Mouse (Mus musculus): ENCODE measurements around the gene Bet1. TPM values are rescaled to one million over a fixed set of nuclear protein-coding genes. Genes with fewer than 3 reads are reported as not detected.
A peak's percentile ranks its signal among the peaks of the same experiment; 100 is the strongest.

The Bet1 gene
- 10 to 100 TPM; 15.7 to 20.8 TPM for total RNA-seq (2021)

- peak; percentile 86 for DNase-seq
- intact Hi-C loops (cut with DNase I): no loop called here
Measured at GRCm38 (mm10) chr6:4086663-4087454, at the start of gene Bet1. TSS of gene Bet1 (minus strand) at chr6:4086972.

- no peak for DNase-seq
- intact Hi-C loops (cut with DNase I): no loop called here
Measured at GRCm38 (mm10) chr6:4132239-4132638, 45.5 kb upstream of the Bet1 start.

DNA sequence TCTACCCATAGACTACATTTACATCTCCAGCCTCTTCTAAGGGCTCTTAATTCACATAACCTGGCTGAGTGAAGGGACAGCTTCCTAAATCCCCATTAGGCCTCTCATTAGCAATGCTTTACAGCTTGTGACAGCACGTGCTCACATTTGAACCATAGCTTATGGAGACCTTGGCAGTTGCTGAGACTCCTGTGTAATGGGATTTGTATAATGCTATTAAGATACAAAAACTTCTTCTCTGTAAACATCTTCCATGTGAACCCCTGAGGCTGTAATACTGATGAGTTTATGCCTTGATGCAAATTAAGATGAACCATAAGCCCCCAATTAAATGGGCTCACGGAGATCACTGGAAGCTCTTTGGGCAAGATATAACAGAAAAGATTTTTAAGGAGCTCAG, 44.4 kb upstream of the Bet1 start:
- intact Hi-C loops (cut with DNase I): no loop called here
- DNase-seq: no peak

DNA sequence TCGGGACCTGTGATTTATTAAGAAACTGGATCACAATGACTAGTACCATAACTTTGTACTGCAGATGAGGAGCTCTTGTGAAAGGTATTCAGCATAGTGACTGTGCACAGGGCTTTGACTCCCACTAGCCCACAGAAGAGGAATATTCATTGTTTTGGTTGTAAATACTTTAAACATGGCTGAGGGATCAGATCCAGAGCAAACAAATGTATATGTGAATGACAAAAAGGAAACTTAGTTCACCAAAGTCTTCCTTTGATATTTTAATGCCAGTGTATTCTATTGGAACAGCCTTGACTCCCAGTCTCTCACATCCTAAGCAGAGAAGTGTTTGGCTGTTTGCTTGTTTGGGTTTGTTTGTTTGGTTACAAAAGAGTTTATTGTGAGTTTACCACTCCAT, 31.8 kb upstream of the Bet1 start:
- intact Hi-C loops (cut with DNase I): loop anchor here (2.0 kb wide), 1 partner anchor 18 kb away; no protein-coding TSS in a partner anchor
- DNase-seq: no peak

- intact Hi-C loops (cut with DNase I): no loop called here
Measured at GRCm38 (mm10) chr6:4090423-4090822, 3.7 kb upstream of the Bet1 start.

GRCm38 (mm10) chr6:4072281-4072680, 14.5 kb downstream of the Bet1 start:
- intact Hi-C loops (cut with DNase I): no loop called here
- no peak for DNase-seq

More at GRCm38 (mm10) chr6:4090423-4090822, 3.7 kb upstream of the Bet1 start:
- no peak for DNase-seq

- intact Hi-C loops (cut with DNase I): no loop called here
- DNase-seq: no peak
Measured at GRCm38 (mm10) chr6:4069714-4070113, 17.1 kb downstream of the Bet1 start.

DNA sequence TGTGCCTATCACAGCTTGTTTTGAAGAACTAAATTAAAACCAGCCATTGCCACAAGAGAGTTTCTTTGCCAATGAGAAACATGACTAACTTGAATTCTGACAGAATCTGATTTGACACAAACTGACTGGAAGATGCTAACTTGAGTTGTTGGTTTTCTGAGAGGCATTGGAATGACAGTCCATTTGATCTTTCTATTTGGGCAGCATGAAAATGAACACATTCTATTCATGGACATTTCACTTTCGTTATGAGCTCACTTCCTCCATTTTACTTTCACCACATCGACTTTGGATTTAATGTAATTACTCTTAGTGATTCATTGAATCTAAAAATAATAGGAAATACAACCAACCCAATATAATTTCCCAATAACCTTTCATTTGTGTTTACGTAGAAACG, 32.4 kb downstream of the Bet1 start:
- no peak for DNase-seq
- intact Hi-C loops (cut with DNase I): no loop called here

DNA sequence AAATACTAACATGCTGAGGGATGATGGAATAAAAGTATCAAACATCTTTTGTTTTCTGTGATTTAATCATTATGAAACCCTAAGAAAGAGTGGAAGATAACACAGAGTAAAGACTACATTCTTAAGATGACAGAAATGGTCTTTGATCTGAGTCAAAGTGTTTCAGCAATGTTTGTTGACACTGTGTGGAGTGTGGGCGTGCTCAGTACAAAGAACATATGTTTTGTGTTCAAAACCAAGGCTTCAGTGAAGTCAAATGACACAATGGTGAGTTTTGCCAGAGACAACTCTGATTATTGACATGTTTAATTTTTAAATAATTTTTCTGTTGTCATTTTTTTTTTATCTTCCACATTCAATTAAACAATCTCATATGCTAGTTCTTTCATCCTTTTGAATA, 33.9 kb downstream of the Bet1 start:
- intact Hi-C loops (cut with DNase I): no loop called here
- no peak for DNase-seq

- intact Hi-C loops (cut with DNase I): no loop called here
- no peak for DNase-seq
Measured at GRCm38 (mm10) chr6:4047200-4047599, 39.6 kb downstream of the Bet1 start.

- no peak for DNase-seq
- intact Hi-C loops (cut with DNase I): no loop called here
Measured at GRCm38 (mm10) chr6:4041821-4042220, 45.0 kb downstream of the Bet1 start.

DNA sequence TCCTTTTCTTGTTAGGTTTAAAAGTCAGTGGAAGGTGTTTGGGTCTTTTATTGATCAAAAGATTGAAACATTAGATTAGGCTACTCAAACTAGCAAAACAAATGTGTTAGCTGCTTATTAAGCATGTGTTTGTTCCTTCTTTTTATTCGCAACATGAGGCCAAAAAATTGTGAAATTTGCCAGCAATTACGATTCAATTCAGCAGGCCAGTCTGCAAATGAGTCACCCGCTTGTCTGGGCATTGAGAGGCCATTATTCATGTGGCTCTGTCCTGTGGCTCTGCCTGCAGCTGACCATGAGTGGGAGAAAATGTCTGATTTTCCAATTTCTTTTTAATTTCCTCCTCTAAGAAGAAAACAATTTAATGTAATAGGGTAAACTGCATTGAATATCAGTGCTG, 55.8 kb downstream of the Bet1 start:
- DNase-seq: no peak
- intact Hi-C loops (cut with DNase I): no loop called here

Other genes with a start within 250 kb of the Bet1 start
- not detected for gene Tfpi2, start 98.1 kb downstream of the Bet1 start, total RNA-seq (2021)
- not detected for gene Gngt1, start 93.2 kb downstream of the Bet1 start, total RNA-seq (2021)
- gene Gng11, start 83.1 kb downstream of the Bet1 start, total RNA-seq (2021): 1 to 10 TPM; 8.2 to 9.3 TPM